Mouse (Mus musculus) forebrain, embryonic 11.5 days (tissue): ENCODE results near the gene Ncaph2. TPM values are rescaled to one million over a fixed set of nuclear protein-coding genes. Genes with fewer than 3 reads are reported as not detected.

ENCODE experiments used
- ATAC-seq: fragments of 200-750 bp; cut with Nextera tagmentation; replicated peaks from 2 replicates; pipeline ENCODE4 v1.8.0; 2017; ENCODE audit warnings: moderate TSS enrichment; ENCODE audit not compliant: low FRiP score
- DNase-seq: peaks from one replicate; pipeline ENCODE4 v3.0.0-alpha.2; 2017; ENCODE audit warnings: low spot score
- H3K27ac ChIP-seq: fragments of 300-500 bp; sonication (generic); 2 replicates; pipeline ENCODE4 v1.5.1; 2014; ENCODE audit warnings: low read depth, low read length
- H3K27me3 ChIP-seq: fragments of 300-500 bp; sonication (generic); 2 replicates; pipeline ENCODE4 v1.6.1; 2014; ENCODE audit warnings: mild to moderate bottlenecking, low read length, mixed read lengths; ENCODE audit not compliant: control insufficient read depth, insufficient read depth
- H3K36me3 ChIP-seq: fragments of 300-500 bp; sonication (generic); 2 replicates; pipeline ENCODE4 v1.6.1; 2014; ENCODE audit warnings: mild to moderate bottlenecking, low read length, moderate library complexity, mixed read lengths; ENCODE audit not compliant: control insufficient read depth, insufficient read depth
- H3K4me1 ChIP-seq: fragments of 300-500 bp; sonication (generic); replicated peaks from 2 replicates; pipeline ENCODE4 v1.6.1; 2014; ENCODE audit warnings: low read length, mixed read lengths; ENCODE audit not compliant: control insufficient read depth, insufficient read depth
- H3K4me2 ChIP-seq: fragments of 300-500 bp; sonication (generic); 2 replicates; pipeline ENCODE4 v1.6.1; 2014; ENCODE audit warnings: low read depth, mild to moderate bottlenecking, low read length, moderate library complexity, mixed read lengths; ENCODE audit not compliant: severe bottlenecking
- H3K4me3 ChIP-seq: fragments of 300-500 bp; sonication (generic); 2 replicates; pipeline ENCODE4 v1.5.1; 2014; ENCODE audit warnings: low read depth, low read length
- H3K9ac ChIP-seq: fragments of 300-500 bp; sonication (generic); 2 replicates; pipeline ENCODE4 v1.6.1; 2014; ENCODE audit warnings: low read length
- H3K9me3 ChIP-seq: fragments of 300-500 bp; sonication (generic); 2 replicates; pipeline ENCODE4 v1.6.1; 2016; ENCODE audit warnings: low read length, mixed read lengths; ENCODE audit not compliant: control insufficient read depth
- WGBS: fragments of 180-500 bp; shearing (Covaris S2); extraction: QIAGEN DNeasy Blood & Tissue Kit; methylation state at CpG from one replicate; pipeline ENCODE4 v1.1.7; 2014; 5-methylcytosine and 5-hydroxymethylcytosine counted together
- polyA plus RNA-seq: library from polyadenylated mRNA; unstranded; fragments of >200 nt; fragmentation: Nextera tagmentation; extraction: Ambion mirVana; gene quantifications from 2 replicates; pipeline ENCODE4 v1.2.1, GENCODE M21; 2014

Ncaph2 gene
- polyA plus RNA-seq, 1 experiment from 2014 or later: 191 TPM

DNA sequence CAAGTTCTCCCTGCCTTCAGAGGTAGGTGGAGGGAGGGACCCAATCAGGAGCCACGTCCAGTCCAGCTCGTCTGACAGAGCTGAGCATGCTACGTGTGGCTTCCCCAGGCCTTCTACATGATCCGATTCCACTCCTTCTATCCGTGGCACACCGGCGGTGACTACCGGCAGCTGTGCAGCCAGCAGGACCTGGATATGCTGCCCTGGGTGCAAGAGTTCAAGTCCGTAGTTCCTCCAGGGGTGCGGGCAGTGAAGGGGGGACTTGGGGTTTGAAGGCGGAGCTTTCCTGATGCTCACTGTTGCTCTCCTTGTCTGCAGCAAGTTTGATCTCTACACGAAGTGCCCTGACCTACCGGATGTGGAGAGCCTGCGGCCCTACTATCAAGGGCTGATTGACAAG lies 19.1 kb upstream of the Ncaph2 start:
- H3K9me3 ChIP-seq: no peaks in the 10 kb centered on the region
- no peaks in the 10 kb centered on the region for H3K27me3 ChIP-seq
- ATAC-seq: no peak
- no peak overlapping the region for H3K4me3 ChIP-seq
- WGBS: 83% methylated on average over 14 of the region's 14 CpGs
- no peak overlapping the region for H3K27ac ChIP-seq
- H3K4me1 ChIP-seq: no peaks in the 10 kb centered on the region
- no peak overlapping the region for H3K9ac ChIP-seq
- H3K36me3 ChIP-seq: no peaks in the 10 kb centered on the region
- no peak overlapping the region for H3K4me2 ChIP-seq
- DNase-seq: no peak

DNA sequence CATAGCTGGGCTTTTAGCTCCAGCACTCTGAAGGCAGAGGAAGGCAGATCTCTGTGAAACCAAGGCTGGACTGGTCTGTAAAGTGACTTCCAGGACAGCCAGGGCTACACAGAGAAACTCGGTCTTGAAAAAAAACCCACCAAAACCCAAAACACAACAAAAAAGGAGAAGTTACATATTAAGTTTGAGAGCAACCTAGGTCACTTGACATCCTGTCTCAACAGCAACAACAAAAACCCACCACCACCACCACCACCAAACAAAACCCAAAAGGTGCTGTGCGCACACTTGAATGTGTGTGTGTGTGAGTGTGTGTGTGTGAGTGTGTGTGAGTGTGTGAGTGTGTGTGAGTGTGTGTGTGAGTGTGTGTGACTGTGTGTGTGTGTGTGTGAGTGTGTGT lies 15.8 kb upstream of the Ncaph2 start:
- H3K27me3 ChIP-seq: no peaks in the 10 kb centered on the region
- H3K4me3 ChIP-seq: no peak overlapping the region
- H3K36me3 ChIP-seq: no peaks in the 10 kb centered on the region
- 91% methylated on average over 2 of the region's 2 CpGs for WGBS
- DNase-seq (no peak), ATAC-seq (no peak)
- no peak overlapping the region for H3K27ac ChIP-seq
- no peak overlapping the region for H3K4me2 ChIP-seq
- no peaks in the 10 kb centered on the region for H3K9me3 ChIP-seq
- no peaks in the 10 kb centered on the region for H3K4me1 ChIP-seq
- H3K9ac ChIP-seq: no peak overlapping the region

- Histone ChIP-seq H3K4me3 (no peak overlapping the region), H3K27ac (no peak overlapping the region), H3K27me3 (no peaks in the 10 kb centered on the region), H3K9ac (no peak overlapping the region), H3K36me3 (no peaks in the 10 kb centered on the region), H3K9me3 (no peaks in the 10 kb centered on the region), H3K4me2 (no peak overlapping the region), H3K4me1 (no peaks in the 10 kb centered on the region)
- WGBS: 86% methylated on average over 3 of the region's 3 CpGs
- no peak for ATAC-seq
- no peak for DNase-seq
Observed at GRCm38 (mm10) chr15:89340136-89340535, 15.4 kb upstream of the Ncaph2 start.

GRCm38 (mm10) chr15:89341678-89342077 lies 13.8 kb upstream of the Ncaph2 start:
- Histone ChIP-seq H3K9ac (no peak overlapping the region), H3K36me3 (no peaks in the 10 kb centered on the region), H3K9me3 (no peaks in the 10 kb centered on the region), H3K4me2 (no peak overlapping the region), H3K27me3 (no peaks in the 10 kb centered on the region), H3K4me1 (no peaks in the 10 kb centered on the region), H3K27ac (no peak overlapping the region), H3K4me3 (no peak overlapping the region)
- ATAC-seq: no peak
- no peak for DNase-seq
- 75% methylated on average over 1 of the region's 1 CpGs for WGBS

- no peak overlapping the region for H3K27ac ChIP-seq
Observed at GRCm38 (mm10) chr15:89343325-89343724, 12.2 kb upstream of the Ncaph2 start.

GRCm38 (mm10) chr15:89350447-89350846 lies 5.1 kb upstream of the Ncaph2 start:
- no peak overlapping the region for H3K27ac ChIP-seq
- peak; percentile 23 for DNase-seq
- H3K4me2 ChIP-seq: no peak overlapping the region
- no peak overlapping the region for H3K9ac ChIP-seq
- H3K27me3 ChIP-seq: no peaks in the 10 kb centered on the region
- WGBS: 91% methylated on average over 5 of the region's 5 CpGs
- H3K4me3 ChIP-seq: no peak overlapping the region
- H3K36me3 ChIP-seq: peaks cover 12% of the 10 kb centered on the region
- ATAC-seq: no peak
- H3K4me1 ChIP-seq: peaks cover 8% of the 10 kb centered on the region; the same call in 1 of the 2 replicates
- H3K9me3 ChIP-seq: no peaks in the 10 kb centered on the region

More at GRCm38 (mm10) chr15:89343325-89343724, 12.2 kb upstream of the Ncaph2 start:
- Histone ChIP-seq H3K9ac (no peak overlapping the region), H3K4me2 (no peak overlapping the region), H3K4me3 (no peak overlapping the region), H3K27me3 (no peaks in the 10 kb centered on the region), H3K36me3 (no peaks in the 10 kb centered on the region), H3K9me3 (no peaks in the 10 kb centered on the region), H3K4me1 (no peaks in the 10 kb centered on the region)
- WGBS: 92% methylated on average over 3 of the region's 3 CpGs
- DNase-seq: no peak
- ATAC-seq: no peak

- Histone ChIP-seq H3K4me3 (no peak overlapping the region), H3K9ac (no peak overlapping the region), H3K4me1 (peaks cover 8% of the 10 kb centered on the region; the same call in 1 of the 2 replicates), H3K27me3 (no peaks in the 10 kb centered on the region), H3K27ac (no peak overlapping the region), H3K36me3 (peaks cover 12% of the 10 kb centered on the region), H3K4me2 (no peak overlapping the region), H3K9me3 (no peaks in the 10 kb centered on the region)
- ATAC-seq (no peak), DNase-seq (peak; percentile 46)
- 90% methylated on average over 15 of the region's 15 CpGs for WGBS
Observed at GRCm38 (mm10) chr15:89351302-89351701, 4.2 kb upstream of the Ncaph2 start.

- DNase-seq (peak; percentile 44), ATAC-seq (no peak)
- Histone ChIP-seq H3K4me3 (no peak overlapping the region), H3K4me2 (no peak overlapping the region), H3K27me3 (no peaks in the 10 kb centered on the region), H3K9me3 (no peaks in the 10 kb centered on the region), H3K4me1 (peaks cover 10% of the 10 kb centered on the region; the same call in 1 of the 2 replicates), H3K36me3 (peaks cover 12% of the 10 kb centered on the region), H3K9ac (no peak overlapping the region), H3K27ac (no peak overlapping the region)
- 92% methylated on average over 14 of the region's 14 CpGs for WGBS
Observed at GRCm38 (mm10) chr15:89352054-89352453, 3.5 kb upstream of the Ncaph2 start.

GRCm38 (mm10) chr15:89352795-89353194 lies 2.7 kb upstream of the Ncaph2 start:
- ATAC-seq (no peak), DNase-seq (peak; percentile 48)
- Histone ChIP-seq H3K4me3 (no peak overlapping the region), H3K4me2 (no peak overlapping the region), H3K36me3 (peaks cover 12% of the 10 kb centered on the region), H3K4me1 (peaks cover 12% of the 10 kb centered on the region), H3K27ac (no peak overlapping the region), H3K9ac (no peak overlapping the region), H3K9me3 (no peaks in the 10 kb centered on the region), H3K27me3 (no peaks in the 10 kb centered on the region)
- WGBS: 94% methylated on average over 12 of the region's 12 CpGs
